Mouse (Mus musculus): ENCODE results near the gene Hectd1.
A peak's percentile ranks its signal among the peaks of the same experiment; 100 is the strongest.

The Hectd1 gene

DNA sequence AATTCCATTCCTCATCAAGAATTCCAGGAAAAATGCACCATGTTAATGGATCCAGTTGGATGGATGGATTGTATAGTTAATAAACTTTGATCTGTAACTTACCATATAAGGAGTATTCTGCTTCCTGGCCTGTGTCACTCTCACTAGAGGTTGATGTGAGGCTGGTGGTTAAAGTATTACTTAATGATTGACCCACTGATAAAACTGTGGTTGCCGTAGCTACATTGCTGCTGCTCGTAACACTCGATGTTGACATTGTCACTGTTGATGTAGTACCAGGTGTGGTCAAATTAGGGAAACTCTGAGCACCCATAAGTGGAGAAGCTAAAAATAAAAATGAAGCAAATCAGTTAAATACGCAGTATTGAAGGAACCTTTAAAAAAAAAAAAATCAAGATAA lies 61.9 kb downstream of the Hectd1 start:
- no peak for DNase-seq

- DNase-seq = no peak
Measured at GRCm38 (mm10) chr12:51759374-51759773, 70.0 kb downstream of the Hectd1 start.

GRCm38 (mm10) chr12:51756599-51756961 lies 72.8 kb downstream of the Hectd1 start:
- DNase-seq = no peak

DNA sequence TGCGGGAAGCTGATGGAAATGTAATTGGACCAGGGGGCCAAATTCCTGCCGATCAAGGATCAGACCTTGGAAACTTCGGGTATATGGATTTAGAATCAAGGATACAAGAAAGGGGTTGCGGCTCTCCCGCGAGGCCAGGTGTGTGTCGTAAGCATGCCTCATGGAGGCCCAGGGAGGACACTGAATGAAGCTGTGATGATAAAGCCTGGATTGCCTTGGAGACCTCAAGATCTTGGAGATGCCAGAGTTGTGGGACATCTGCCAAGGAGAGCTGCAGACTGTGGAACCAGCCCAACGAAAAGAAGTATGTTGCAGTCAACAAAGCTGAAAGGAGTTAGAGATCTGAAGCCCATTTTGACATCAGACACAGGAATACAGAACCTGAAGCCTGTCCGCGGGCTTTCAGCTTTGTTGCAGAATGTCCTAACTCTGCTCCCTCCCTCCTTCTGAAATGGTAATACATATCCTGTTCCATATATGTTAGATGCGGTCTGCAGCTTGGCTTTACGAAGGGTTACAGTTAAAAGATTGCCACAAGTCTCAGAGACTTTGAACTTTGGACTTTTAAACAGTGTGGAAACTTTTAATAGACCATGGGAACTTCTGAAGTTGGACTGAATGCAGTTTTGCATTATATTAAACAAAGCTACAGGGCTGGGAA lies 73.3 kb downstream of the Hectd1 start:
- no peak for DNase-seq

DNA sequence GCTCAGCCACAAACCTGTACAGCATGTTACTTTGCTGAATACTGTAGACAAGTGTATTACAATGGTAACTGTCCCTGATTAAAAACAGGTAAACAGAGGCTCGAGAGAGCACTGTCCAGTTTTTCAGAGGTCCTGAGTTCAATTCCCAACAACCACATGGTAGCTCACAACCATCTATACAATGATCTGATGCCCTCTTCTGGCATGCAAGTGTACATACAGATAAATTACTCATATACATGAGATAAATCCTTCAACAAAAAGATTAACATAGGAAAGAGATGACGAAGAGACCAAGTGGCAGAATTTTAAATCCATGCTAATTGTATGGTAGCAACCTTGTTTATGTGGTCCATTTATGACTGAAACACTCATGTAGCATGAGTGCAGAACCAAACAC lies 82.0 kb downstream of the Hectd1 start:
- DNase-seq = no peak

GRCm38 (mm10) chr12:51744957-51745356 lies 84.4 kb downstream of the Hectd1 start:
- DNase-seq = no peak

GRCm38 (mm10) chr12:51741690-51742089 lies 87.6 kb downstream of the Hectd1 start:
- peak; percentile 69 to 72 for DNase-seq

DNA sequence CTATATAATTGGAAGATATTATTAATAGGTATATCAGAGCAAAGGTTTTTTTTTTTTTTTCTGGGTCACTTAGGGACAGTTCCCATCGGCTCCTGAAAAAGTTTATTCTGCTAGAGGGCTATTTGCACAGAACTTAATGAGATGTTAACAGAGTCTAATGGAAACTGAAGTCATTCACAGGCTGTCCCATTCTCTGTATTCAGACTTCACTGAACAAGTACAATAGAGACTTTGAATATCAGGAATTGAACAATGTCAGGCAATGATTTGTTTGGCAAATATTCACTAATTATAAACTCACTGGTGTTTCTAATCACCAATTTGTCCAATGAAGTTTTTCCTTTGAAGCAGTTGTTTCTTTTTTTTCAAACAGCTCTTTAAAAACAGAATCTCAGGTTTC lies 92.5 kb downstream of the Hectd1 start:
- no peak for DNase-seq

- no peak for DNase-seq
Measured at GRCm38 (mm10) chr12:51736381-51736780, 93.0 kb downstream of the Hectd1 start.

DNA sequence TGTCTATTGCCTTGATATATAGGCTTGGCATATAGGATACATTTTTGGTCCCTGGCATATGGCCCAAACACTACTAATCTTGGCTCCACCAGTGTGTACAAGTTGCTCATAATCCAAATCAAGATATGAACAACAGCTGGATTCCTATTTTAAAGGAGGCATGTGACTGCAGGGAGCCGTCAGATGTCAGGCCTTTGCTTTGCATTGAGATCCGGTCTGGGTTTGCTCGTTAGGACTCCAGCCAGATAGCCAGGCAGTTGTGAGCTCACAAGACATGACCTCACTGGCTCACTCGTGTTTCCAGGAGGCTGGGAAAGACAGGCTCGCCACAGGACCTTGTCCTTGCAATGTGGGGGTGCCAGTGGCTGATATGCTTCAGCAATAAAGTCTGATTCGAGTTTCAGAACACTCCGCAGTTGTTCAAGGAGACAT lies 93.5 kb downstream of the Hectd1 start:
- peak; percentile 52 to 54 for DNase-seq

DNA sequence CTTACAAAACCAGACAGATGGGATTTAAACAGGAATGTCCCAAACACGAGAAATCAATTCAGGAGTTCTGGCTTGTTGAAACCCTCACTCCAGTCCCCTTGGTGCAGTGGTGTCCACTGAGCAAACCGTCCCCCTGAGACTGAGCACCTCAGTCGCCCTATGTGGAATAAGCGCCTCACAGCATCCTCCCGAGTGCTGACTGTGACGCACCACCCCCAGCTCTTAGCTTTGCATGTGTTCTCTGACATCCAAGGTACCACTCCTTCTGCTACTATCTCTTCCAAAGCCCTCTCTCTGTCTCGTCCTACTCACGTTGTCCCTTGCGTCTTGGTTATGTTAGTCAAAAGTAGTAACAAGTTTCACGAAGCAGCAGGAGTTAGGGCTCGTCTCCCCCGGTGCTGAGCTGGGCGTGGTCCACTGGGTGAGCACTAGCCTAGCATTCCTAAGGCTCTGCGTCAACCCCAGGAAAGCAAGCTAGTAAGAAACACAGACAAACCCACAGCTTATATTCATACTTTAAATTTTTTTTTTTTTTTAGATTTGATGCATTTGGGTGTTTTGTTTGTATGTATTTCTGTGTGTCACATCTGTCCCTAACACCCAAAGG lies 94.6 kb downstream of the Hectd1 start:
- DNase-seq = no peak

DNA sequence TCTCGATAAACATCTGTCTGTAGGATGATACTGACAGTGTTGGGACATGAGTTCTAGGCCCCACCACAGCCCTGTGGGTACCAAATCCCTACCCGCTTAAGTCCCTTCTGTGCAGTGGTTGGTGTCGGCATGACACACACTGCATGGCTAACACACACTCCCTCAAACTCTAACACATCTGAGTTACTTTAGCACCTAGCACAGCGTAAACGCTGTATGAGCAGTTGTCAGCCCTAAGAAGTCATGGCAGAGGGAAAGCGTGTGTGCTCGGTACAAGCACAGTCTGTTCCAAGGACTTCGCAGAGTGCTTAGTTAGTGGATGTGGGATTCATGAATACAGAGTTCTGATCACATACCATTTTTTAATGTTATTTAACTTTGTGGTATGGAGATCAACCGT lies 99.5 kb downstream of the Hectd1 start:
- no peak for DNase-seq

DNA sequence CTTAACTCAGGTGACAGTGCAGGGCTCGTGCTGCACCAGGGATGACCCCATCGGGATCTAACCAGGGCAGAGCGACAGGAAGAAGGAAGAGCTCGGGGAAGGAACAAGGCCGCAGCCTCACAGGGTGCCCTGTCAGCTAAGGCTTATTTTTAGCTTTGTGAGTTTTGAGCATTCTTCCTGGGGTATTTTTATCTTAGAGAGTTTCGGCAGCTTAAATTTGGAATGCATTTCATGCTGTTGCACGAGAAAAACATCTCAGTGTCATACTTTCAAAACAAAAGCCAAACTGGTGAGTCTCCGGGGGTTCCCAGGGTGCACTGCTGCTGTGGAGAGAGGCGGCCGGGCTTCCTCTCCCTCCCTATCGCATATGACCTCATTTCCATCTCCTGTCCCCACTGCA lies 100.3 kb downstream of the Hectd1 start:
- peak; percentile 62 to 73 for DNase-seq

DNA sequence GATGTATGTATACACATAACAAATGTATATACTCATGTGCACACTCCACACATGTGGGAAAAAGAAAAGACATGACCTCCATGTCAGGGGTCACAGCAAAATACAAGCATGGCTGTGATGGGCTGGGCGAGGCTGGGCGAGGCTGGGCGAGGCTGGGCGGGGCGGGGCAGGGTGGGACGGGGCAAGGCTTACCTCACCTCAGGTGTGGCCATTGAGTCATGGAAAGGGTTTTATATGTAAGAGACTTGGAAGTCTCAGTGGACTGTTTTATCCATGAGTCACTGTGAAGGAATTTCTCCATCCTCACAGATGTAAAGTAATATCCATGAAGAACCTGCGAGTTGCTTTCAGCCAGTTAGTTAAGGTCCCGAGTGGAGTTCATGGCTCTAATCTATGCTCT lies 107.5 kb downstream of the Hectd1 start:
- no peak for DNase-seq

DNA sequence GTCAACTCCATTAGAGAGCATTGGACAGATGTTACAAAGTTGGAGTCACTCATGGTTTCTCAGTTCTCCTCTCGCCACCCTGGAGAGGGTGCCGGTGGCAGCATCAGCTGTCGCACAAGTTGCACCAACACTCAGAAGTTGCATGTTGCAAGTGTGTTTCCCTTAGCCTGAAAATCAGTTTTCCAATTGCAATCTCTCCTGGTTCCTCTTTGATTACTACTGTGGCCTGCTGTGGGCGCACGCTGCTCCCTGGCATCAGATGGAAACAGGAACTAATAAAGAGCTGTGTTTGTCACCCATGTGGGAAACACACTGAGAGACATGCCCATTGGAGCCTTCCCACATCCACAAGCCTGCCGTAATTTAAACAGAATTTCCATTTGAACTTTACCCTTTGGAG lies 110.7 kb downstream of the Hectd1 start:
- DNase-seq = no peak

DNA sequence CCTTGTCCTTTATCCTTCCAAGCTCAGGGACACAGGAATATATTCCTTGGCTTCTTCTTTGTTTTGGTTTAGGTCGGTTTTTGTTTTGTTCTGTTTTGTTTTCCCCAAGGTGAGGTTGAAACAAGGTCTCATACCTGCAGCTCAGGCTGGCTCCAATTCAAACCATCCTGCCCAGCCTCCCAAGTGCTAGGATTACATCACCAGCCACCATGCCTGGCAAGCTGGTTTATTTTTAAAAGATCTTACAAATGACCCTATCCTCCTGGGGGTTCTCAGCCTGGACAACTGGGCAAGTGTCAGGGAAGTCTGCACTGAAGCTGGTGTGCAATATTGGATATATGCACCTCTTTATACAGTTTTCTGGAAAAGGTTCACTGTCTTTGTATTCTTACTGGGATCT lies 116.7 kb downstream of the Hectd1 start:
- no peak for DNase-seq

DNA sequence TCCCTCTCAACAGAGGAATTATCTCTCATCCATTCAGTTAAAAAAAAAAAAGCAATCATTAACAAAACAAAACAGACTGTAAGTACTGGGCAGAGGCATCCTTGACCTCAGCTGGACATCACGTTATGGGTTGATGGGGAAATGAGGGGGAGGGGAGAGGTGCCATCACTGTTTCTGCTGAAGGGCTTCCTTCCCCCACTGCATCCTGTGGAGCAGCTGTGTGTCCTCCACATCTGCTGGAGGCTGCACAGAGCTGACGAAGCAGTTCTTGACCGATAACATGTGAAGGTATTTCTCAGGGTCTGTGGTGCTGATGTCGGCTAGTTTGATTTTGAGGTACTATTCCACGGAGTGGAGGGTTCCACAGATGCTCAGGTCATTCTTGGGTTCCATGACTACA lies 119.2 kb downstream of the Hectd1 start:
- peak; percentile 25 to 47 for DNase-seq

DNA sequence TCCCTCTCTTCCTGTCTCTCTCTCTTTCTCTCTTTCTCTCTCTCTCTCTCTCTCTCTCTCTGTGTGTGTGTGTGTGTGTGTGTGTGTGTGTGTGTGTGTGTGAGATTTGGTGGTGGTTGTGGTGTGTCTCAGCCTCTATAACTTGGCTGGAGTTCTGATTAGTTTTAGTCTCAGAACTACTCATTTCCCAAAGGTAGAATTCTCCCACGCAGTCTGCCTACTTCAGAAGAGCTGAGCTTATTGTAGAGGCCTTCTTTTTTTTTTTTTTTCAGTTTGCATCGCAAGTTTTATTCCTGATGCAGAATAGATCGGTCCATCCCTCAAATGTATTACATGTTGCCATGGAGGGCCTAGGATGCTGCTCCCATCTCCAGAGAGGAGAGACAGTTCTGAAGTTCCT lies 119.6 kb downstream of the Hectd1 start:
- DNase-seq = no peak

DNA sequence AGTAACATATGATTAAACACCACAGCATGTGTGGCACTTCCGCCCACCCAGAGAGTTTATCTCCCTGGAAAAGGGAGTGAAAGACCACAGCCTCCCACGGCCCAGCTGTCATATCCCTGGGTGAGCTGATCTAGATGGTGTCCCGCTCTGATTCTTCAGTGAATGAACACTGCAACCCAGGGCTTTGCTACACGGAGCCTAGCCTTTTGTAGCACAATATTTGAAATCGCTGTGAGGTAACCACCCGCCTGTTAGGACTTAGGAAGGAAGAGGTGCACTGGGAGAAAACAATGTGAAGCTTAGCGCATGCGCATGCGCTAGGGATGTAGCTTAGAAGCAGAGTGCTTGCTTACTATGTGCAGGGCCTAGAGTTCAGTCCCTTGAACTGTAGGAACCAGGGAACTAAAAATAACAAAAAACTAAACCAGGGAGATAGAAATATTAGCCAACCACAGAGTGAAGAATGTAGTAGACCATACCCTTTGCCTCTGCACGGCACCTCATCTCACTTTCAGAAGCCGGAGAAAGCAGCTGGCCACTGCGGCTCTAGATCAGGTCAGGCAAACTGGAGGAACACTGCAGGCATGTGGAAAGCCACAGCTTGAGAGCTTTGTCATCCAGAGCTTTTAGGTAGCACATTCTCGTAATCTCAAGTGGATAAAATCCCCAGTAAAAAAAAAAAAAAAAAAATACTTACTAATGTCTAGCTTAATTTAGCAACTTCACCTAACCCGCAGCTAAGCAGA lies 120.2 kb downstream of the Hectd1 start:
- peak; percentile 62 to 74 for DNase-seq

DNA sequence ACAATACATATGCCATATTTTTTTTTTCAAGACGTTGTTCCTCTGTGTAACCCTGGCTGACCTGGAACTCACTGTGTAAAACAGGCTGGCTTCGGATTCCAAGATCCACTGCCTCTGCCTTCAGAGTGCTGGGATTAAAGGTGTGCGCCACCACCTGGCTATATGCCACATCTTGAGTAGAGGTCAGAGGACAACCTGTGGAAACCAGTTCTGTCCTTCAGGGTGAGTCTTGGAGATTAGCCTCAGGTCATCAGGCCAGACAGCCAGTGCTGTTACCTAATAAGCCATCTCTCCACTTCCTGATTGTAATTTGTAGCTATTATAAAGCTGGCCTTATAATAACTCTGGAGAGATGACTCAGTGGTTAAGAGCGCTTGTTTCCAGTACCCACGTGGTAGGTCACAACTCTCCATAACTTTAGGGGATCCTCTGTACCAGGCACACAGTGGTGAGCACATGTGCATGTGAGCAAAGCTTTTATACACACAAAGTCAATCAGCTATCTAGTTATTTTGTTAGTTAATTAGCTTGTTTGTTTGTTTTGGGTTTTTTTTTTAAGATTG lies 122.6 kb downstream of the Hectd1 start:
- DNase-seq = peak in 1 of 2 experiments; percentile 25

- DNase-seq = no peak
Measured at GRCm38 (mm10) chr12:51705778-51706177, 123.6 kb downstream of the Hectd1 start.

GRCm38 (mm10) chr12:51704572-51704971 lies 124.8 kb downstream of the Hectd1 start:
- DNase-seq = no peak

- DNase-seq = no peak
Measured at GRCm38 (mm10) chr12:51703859-51704258, 125.5 kb downstream of the Hectd1 start.

DNA sequence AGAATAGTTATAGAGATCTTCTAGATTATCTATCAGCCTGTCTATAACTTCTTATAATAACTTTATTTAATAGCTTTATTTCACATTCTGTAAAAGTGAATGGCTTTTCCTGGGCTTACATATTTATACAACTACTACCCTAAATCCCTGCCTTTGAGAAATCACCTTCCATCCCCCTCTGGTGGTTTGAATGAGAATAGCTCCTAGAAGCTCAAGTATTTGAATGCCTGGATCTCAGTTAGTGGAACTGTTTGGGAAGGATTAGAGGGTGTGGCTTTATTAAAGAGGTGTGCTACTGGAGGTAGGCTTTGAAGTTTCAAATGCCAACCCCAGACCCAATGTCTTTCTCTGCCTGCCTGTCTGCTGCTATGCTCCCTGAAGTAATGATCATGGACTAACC lies 127.6 kb downstream of the Hectd1 start:
- DNase-seq = no peak
